In genomic region chr12:41573754-41574153, GRCm38 (mm10) we compare ENCODE assay signal across 26 mouse cellular contexts.
DNase-seq lines count a peak whose midpoint lies in the region; ATAC-seq and TF ChIP-seq lines count a peak whose summit lies in the region.
"Had no signal": no experiment of that assay in that cellular context is flagged by ENCODE, and none has a peak within 500 bp of the region (broad histone marks: within the 10 kb centered on the region; RNA-seq: fewer than 3 reads in every experiment).

No protein-coding gene starts in this region.

- TF ChIP-seq CTCF in liver, postnatal 0 days (IDR thresholded peaks at IDR 0.05; ENCODE audit: low read depth): no peak

- ATAC-seq in liver, postnatal 0 days: no peak
- peak; percentile 73 for ATAC-seq in liver, embryonic 13.5 days (ENCODE audit: low read depth)
- ATAC-seq in megakaryocyte progenitor cell, adult 5-6 weeks (replicated peaks; ENCODE audit: poor library complexity): 0 out of 2 replicates have a peak, but pooled peaks have one; percentile 29
- ATAC-seq in erythroid progenitor cell, adult 5-6 weeks (replicated peaks; ENCODE audit: low FRiP score, poor library complexity, severe bottlenecking): no peak
- ATAC-seq in granulocyte monocyte progenitor cell, adult 5-6 weeks (replicated peaks; ENCODE audit: poor library complexity, severe bottlenecking): no peak
- ATAC-seq: activated CD4-positive, CD25-positive, alpha-beta regulatory T cell, adult 4 months; CD4-positive, CD25-positive, alpha-beta regulatory T cell, adult 4 months; forebrain, embryonic 14.5 days; forebrain, embryonic 16.5 days; Patski had no signal

- H3K9me3 ChIP-seq in liver, postnatal 0 days (ENCODE audit: low read length): no peaks in the 10 kb centered on the region
- H3K9me3 ChIP-seq in liver, embryonic 13.5 days (replicated peaks): no peaks in the 10 kb centered on the region
- H3K9me3 ChIP-seq: embryonic facial prominence, embryonic 13.5 days; embryonic facial prominence, embryonic 15.5 days; G1E had no signal

- no peaks in the 10 kb centered on the region for H3K27me3 ChIP-seq in liver, postnatal 0 days (ENCODE audit: insufficient read depth, low read length)
- H3K27me3 ChIP-seq in liver, embryonic 13.5 days: no peaks in the 10 kb centered on the region
- H3K27me3 ChIP-seq: CH12.LX; embryonic facial prominence, embryonic 13.5 days; embryonic facial prominence, embryonic 15.5 days had no signal

- no peak overlapping the region for H3K9ac ChIP-seq in liver, postnatal 0 days (replicated peaks)
- no peak overlapping the region for H3K9ac ChIP-seq in liver, embryonic 13.5 days
- H3K9ac ChIP-seq: embryonic facial prominence, embryonic 13.5 days; embryonic facial prominence, embryonic 15.5 days had no signal

- TF ChIP-seq EP300 in liver, postnatal 0 days (IDR thresholded peaks at IDR 0.05; ENCODE audit: low read depth): no peak

- WGBS in liver, postnatal 0 days (ENCODE audit: insufficient replicate concordance): 39% methylated on average over 3 of the region's 3 CpGs
- WGBS in liver, embryonic 13.5 days (ENCODE audit: insufficient replicate concordance): 22% methylated on average over 3 of the region's 3 CpGs

- H3K27ac ChIP-seq in liver, postnatal 0 days (ENCODE audit: low read depth): no peak overlapping the region
- no peak overlapping the region for H3K27ac ChIP-seq in liver, embryonic 13.5 days
- H3K27ac ChIP-seq: embryonic facial prominence, embryonic 13.5 days; embryonic facial prominence, embryonic 15.5 days had no signal

- H3K4me3 ChIP-seq in liver, postnatal 0 days (ENCODE audit: low read depth, low read length): no peak overlapping the region
- H3K4me3 ChIP-seq in liver, embryonic 13.5 days (replicated peaks): no peak overlapping the region
- H3K4me3 ChIP-seq: embryonic facial prominence, embryonic 13.5 days; embryonic facial prominence, embryonic 15.5 days; erythroblast, embryonic 14.5 days had no signal

- DNase-seq in liver: peak; percentile 9
- DNase-seq in liver, postnatal 0 days: no peak
- no peak for DNase-seq in liver, embryonic 13.5 days
- DNase-seq: adrenal gland, adult 8-10 months; adrenal gland, postnatal 25 days; B cell, adult 2 months; cerebellum, adult 11 months; cerebellum, adult 18-20 months; cerebellum, adult 8-10 months; cerebellum, adult 9-11 months; cerebellum, postnatal 14 days; cerebellum, postnatal 36 days; embryo, embryonic 11 days had no signal

- no peak overlapping the region for H3K4me2 ChIP-seq in liver, postnatal 0 days (ENCODE audit: low read depth, low read length)
- H3K4me2 ChIP-seq in liver, embryonic 13.5 days: no peak overlapping the region
- H3K4me2 ChIP-seq: embryonic facial prominence, embryonic 13.5 days; embryonic facial prominence, embryonic 15.5 days had no signal

- no peaks in the 10 kb centered on the region for H3K4me1 ChIP-seq in liver, postnatal 0 days (ENCODE audit: insufficient read depth)
- peaks cover 5% of the 10 kb centered on the region for H3K4me1 ChIP-seq in liver, embryonic 13.5 days (replicated peaks)
- H3K4me1 ChIP-seq: embryonic facial prominence, embryonic 13.5 days; embryonic facial prominence, embryonic 15.5 days had no signal

- no peaks in the 10 kb centered on the region for H3K36me3 ChIP-seq in liver, postnatal 0 days (replicated peaks; ENCODE audit: insufficient read depth, low read length)
- H3K36me3 ChIP-seq in liver, embryonic 13.5 days: no peaks in the 10 kb centered on the region
- H3K36me3 ChIP-seq: embryonic facial prominence, embryonic 13.5 days; embryonic facial prominence, embryonic 15.5 days; G1E had no signal

Comparison
In these comparisons a context has a peak if more than half of its experiments do, and no peak if none do; other contexts are left out.
1. ATAC-seq: peak in liver, embryonic 13.5 days (single experiment) and megakaryocyte progenitor cell, adult 5-6 weeks (single experiment); none in liver, postnatal 0 days (single experiment), erythroid progenitor cell, adult 5-6 weeks (single experiment) and granulocyte monocyte progenitor cell, adult 5-6 weeks (single experiment).